Mouse (Mus musculus): ENCODE results near the gene Timp1. TPM values are rescaled to one million over a fixed set of nuclear protein-coding genes. Genes with fewer than 3 reads are reported as not detected.

The Timp1 gene
- polyA plus RNA-seq, 1 experiment from 2014 or later, result 10.6 TPM

- no peak for DNase-seq (ENCODE audit: low spot score)
- Histone ChIP-seq H3K27me3 (ENCODE audit: insufficient read depth, poor library complexity, severe bottlenecking) (no peaks in the 10 kb centered on the region), H3K9me3 (no peaks in the 10 kb centered on the region), H3K36me3 (no peaks in the 10 kb centered on the region), H3K27ac (no peak overlapping the region), H3K4me3 (no peak overlapping the region), H3K4me1 (replicated peaks) (peaks cover 21% of the 10 kb centered on the region)
- 36% methylated on average over 11 of the region's 11 CpGs for WGBS
Observed at GRCm38 (mm10) chrX:20872928-20873500, 3.0 kb downstream of the Timp1 start.

- no peak for DNase-seq (ENCODE audit: low spot score)
- H3K36me3 ChIP-seq, result no peaks in the 10 kb centered on the region
- 39% methylated on average over 3 of the region's 3 CpGs for WGBS
- H3K27ac ChIP-seq, result no peak overlapping the region
- H3K27me3 ChIP-seq (ENCODE audit: insufficient read depth, poor library complexity, severe bottlenecking), result no peaks in the 10 kb centered on the region
- no peak overlapping the region for H3K4me3 ChIP-seq
- H3K4me1 ChIP-seq (replicated peaks), result peaks cover 16% of the 10 kb centered on the region
- no peaks in the 10 kb centered on the region for H3K9me3 ChIP-seq
Observed at GRCm38 (mm10) chrX:20875241-20875640, 5.3 kb downstream of the Timp1 start.

DNA sequence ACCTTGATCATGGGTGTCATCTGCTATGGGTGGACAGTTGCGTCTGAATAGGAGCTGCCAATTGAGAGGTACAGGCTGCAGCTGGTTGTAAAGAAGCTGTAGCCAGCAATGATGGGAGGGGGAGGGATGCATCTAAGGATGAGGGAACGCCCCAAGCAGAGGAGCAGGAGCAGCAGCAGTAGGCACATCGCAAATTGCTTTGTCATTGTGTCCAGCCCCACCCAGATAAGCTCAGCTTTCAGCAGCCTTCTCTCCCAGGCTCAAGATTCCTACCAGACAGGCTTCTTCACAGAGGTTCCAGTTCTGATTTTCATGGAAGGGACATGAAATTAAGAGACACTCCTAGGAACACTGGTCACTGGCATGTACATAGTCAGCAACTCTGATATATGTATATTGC, 40.1 kb downstream of the Timp1 start:
- Histone ChIP-seq H3K4me1 (replicated peaks) (no peaks in the 10 kb centered on the region), H3K27me3 (ENCODE audit: insufficient read depth, poor library complexity, severe bottlenecking) (no peaks in the 10 kb centered on the region), H3K27ac (no peak overlapping the region), H3K36me3 (no peaks in the 10 kb centered on the region), H3K9me3 (no peaks in the 10 kb centered on the region), H3K4me3 (no peak overlapping the region)
- DNase-seq (ENCODE audit: low spot score), result no peak
- WGBS, result 47% methylated on average over 3 of the region's 3 CpGs

DNA sequence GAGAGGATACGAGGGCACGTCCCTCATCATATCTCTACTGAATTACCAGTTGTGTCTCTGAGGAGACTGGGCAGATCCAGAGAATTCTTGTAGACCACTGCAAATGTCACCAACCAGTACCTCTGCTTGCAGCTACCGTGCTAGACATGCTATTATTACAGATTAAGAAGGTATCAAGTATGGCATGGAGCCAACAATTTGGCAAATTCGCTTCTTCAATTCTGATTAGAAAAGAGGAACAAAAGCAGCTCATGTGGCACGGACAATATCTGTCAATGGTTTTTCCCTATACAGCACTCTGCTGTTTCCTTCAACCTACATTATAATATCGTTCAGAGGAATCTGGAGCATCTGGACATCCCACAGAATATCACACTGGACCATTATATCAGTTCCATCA, 43.8 kb downstream of the Timp1 start:
- Histone ChIP-seq H3K27ac (no peak overlapping the region), H3K27me3 (ENCODE audit: insufficient read depth, poor library complexity, severe bottlenecking) (0 out of 2 replicates have a peak, but pooled peaks cover 2% of the 10 kb centered on the region), H3K36me3 (no peaks in the 10 kb centered on the region), H3K4me1 (replicated peaks) (no peaks in the 10 kb centered on the region), H3K4me3 (no peak overlapping the region), H3K9me3 (no peaks in the 10 kb centered on the region)
- no peak for DNase-seq (ENCODE audit: low spot score)
- WGBS, result 85% methylated on average over 6 of the region's 6 CpGs

DNA sequence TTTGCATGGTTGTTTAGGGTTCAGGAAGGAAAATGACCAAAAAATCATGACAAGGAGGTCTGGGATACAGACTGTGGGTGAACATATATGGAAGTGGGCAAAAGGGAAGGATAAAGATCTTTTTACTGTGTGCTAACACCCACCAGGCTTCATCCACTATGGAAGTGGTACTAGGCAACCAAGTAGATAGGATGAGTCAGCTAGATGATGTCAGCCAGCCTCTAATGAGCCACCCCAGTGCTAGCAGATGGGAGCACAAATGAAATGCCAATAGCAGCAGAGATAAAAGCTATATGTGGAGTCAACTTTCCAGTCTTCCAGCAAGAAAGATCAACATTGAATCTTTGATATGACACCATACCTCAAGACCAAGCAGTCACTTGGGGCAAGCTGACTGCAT, 45.1 kb downstream of the Timp1 start:
- Histone ChIP-seq H3K4me3 (no peak overlapping the region), H3K4me1 (replicated peaks) (no peaks in the 10 kb centered on the region), H3K36me3 (no peaks in the 10 kb centered on the region), H3K27me3 (ENCODE audit: insufficient read depth, poor library complexity, severe bottlenecking) (peaks cover 11% of the 10 kb centered on the region; the same call in 1 of the 2 replicates), H3K9me3 (no peaks in the 10 kb centered on the region), H3K27ac (no peak overlapping the region)
- DNase-seq (ENCODE audit: low spot score), result no peak

DNA sequence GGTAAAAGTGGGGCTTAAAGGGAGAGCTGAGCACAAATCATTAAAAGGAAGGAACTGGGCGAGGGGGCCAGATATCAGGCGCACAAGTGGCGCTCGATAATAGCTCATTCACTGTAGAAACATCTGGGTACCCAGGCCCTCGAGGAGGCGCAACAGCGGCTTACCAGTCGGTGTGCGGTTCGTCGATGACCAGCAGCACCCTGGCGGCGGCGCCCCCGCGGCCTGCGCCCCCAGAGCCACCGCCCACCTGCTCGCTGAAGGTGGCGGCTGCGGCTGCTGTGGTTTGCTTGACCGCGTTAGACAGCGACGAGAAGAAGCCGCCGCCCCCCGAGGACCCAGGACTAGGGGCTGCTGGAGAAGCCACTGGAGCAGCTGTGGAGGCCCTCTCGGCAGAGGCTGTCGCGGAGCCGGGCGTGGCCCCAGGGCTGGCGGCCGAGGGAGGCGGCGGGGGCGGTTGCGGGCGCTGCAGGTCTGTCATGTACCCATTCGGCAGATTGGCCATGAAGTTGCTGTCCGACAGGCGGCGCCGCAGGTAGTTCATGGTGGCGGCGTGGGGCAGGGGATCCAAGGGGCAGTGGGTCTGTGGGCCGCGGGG, 50.4 kb downstream of the Timp1 start:
- WGBS, result 15% methylated on average over 49 of the region's 49 CpGs

DNA sequence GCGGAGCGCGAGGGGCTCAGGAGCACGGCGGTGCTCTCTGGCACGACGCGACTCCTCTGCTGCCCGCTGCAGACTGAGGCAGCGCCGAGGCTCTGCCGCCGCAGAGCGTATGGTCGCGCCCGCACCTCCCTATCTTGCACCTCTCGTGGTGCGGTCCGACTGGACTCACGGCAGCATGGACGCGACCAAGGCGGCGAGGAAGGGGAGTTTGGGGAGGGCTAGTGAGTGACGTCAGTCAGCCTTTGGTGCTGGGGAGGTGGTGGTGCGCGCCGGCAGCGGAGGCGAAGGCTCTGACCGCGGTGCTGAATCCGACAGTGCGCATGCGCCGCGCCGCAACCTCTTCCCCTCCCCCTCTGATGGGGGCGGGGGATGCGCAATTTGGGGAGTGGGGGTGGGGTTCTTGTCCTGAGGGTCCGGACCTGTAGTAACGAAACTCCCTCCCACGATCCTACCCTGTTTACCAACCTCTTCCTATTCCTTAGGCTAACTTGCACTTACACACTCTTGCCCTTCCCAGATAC, 50.9 kb downstream of the Timp1 start, which contains the start of gene Syn1:
Syn1 (minus strand) TSS at position 161 of the 521 bp plus-strand sequence.
- Histone ChIP-seq H3K27ac (peak within 1 kb of the TSS; percentile 79), H3K4me1 (replicated peaks) (peaks cover 5% of the 10 kb centered on the region; the same call in 1 of the 2 replicates), H3K9me3 (peaks cover 8% of the 10 kb centered on the region; the same call in 1 of the 2 replicates), H3K4me3 (peak within 1 kb of the TSS; percentile 54), H3K36me3 (0 out of 2 replicates have a peak, but pooled peaks cover 9% of the 10 kb centered on the region), H3K27me3 (ENCODE audit: insufficient read depth, poor library complexity, severe bottlenecking) (peaks cover 11% of the 10 kb centered on the region; the same call in 1 of the 2 replicates)
- peak; percentile 84 for DNase-seq (ENCODE audit: low spot score)
- WGBS, result 12% methylated on average over 44 of the region's 44 CpGs

More for the DNA sequence above, 50.4 kb downstream of the Timp1 start:
- Histone ChIP-seq H3K27me3 (ENCODE audit: insufficient read depth, poor library complexity, severe bottlenecking) (peaks cover 11% of the 10 kb centered on the region; the same call in 1 of the 2 replicates), H3K4me1 (replicated peaks) (peaks cover 5% of the 10 kb centered on the region; the same call in 1 of the 2 replicates), H3K36me3 (0 out of 2 replicates have a peak, but pooled peaks cover 6% of the 10 kb centered on the region), H3K4me3 (peak overlapping the region; percentile 54), H3K27ac (peak overlapping the region; percentile 79), H3K9me3 (peaks cover 8% of the 10 kb centered on the region; the same call in 1 of the 2 replicates)
- peak; percentile 15 for DNase-seq (ENCODE audit: low spot score)

GRCm38 (mm10) chrX:20921366-20921765, 51.4 kb downstream of the Timp1 start:
- Histone ChIP-seq H3K9me3 (peaks cover 8% of the 10 kb centered on the region; the same call in 1 of the 2 replicates), H3K27ac (no peak overlapping the region), H3K4me1 (replicated peaks) (peaks cover 5% of the 10 kb centered on the region; the same call in 1 of the 2 replicates), H3K27me3 (ENCODE audit: insufficient read depth, poor library complexity, severe bottlenecking) (peaks cover 11% of the 10 kb centered on the region; the same call in 1 of the 2 replicates), H3K36me3 (0 out of 2 replicates have a peak, but pooled peaks cover 9% of the 10 kb centered on the region), H3K4me3 (peak overlapping the region; percentile 54)
- DNase-seq (ENCODE audit: low spot score), result no peak
- WGBS, result 39% methylated on average over 5 of the region's 5 CpGs

DNA sequence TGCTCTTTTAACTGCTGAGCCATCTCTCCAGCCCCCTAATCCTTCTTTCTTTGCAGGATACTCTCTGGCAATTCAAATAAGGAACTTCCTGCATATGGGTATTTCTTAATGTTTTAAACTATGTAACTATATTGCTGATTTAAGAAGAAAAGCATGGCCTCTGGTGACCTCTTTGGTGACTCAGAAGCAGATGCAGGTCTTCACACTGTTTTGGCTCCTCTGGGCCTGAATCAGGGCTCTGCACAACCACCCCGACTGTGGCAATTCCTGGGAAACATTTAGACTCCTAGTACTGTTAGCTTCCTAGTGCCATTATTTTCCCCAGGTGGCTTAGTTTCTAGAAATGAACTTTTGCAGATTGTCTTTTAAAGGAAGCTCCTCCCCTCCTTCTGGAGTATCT, 53.5 kb downstream of the Timp1 start:
- 79% methylated on average over 1 of the region's 1 CpGs for WGBS
- Histone ChIP-seq H3K9me3 (peaks cover 8% of the 10 kb centered on the region; the same call in 1 of the 2 replicates), H3K4me3 (no peak overlapping the region), H3K27me3 (ENCODE audit: insufficient read depth, poor library complexity, severe bottlenecking) (peaks cover 11% of the 10 kb centered on the region; the same call in 1 of the 2 replicates), H3K27ac (no peak overlapping the region), H3K4me1 (replicated peaks) (peaks cover 5% of the 10 kb centered on the region; the same call in 1 of the 2 replicates), H3K36me3 (peaks cover 27% of the 10 kb centered on the region)
- DNase-seq (ENCODE audit: low spot score), result no peak

Other genes with a start within 250 kb of the Timp1 start
- gene Uba1, start 211.8 kb upstream of the Timp1 start, polyA plus RNA-seq (2016; fragmentation: Nextera tagmentation; extraction: Ambion mirVana), result 261 and 307 TPM in 2 replicates
- 125 and 144 TPM in 2 replicates for gene Cdk16, start 182.2 kb upstream of the Timp1 start, polyA plus RNA-seq (2016; fragmentation: Nextera tagmentation; extraction: Ambion mirVana)
- 68.4 and 76.7 TPM in 2 replicates for gene Usp11, start 166.3 kb upstream of the Timp1 start, polyA plus RNA-seq (2016; fragmentation: Nextera tagmentation; extraction: Ambion mirVana)
- 103 and 115 TPM in 2 replicates for gene Araf, start 72.4 kb upstream of the Timp1 start, polyA plus RNA-seq (2016; fragmentation: Nextera tagmentation; extraction: Ambion mirVana)
- gene Syn1, start 50.8 kb downstream of the Timp1 start, polyA plus RNA-seq (2016; fragmentation: Nextera tagmentation; extraction: Ambion mirVana), result 5.1 and 11.8 TPM in 2 replicates
- 2.8 and 3.2 TPM in 2 replicates for gene Cfp, start 61.4 kb downstream of the Timp1 start, polyA plus RNA-seq (2016; fragmentation: Nextera tagmentation; extraction: Ambion mirVana)
- gene Elk1, start 80.4 kb downstream of the Timp1 start, polyA plus RNA-seq (2016; fragmentation: Nextera tagmentation; extraction: Ambion mirVana), result 11.1 and 12.4 TPM in 2 replicates
- gene Uxt, start 91.9 kb downstream of the Timp1 start, polyA plus RNA-seq (2016; fragmentation: Nextera tagmentation; extraction: Ambion mirVana), result 68.3 and 76.3 TPM in 2 replicates
- gene Zfp182, start 192.2 kb downstream of the Timp1 start, polyA plus RNA-seq (2016; fragmentation: Nextera tagmentation; extraction: Ambion mirVana), result 4.1 and 6.0 TPM in 2 replicates
- gene Spaca5, start 198.2 kb downstream of the Timp1 start, polyA plus RNA-seq (2016; fragmentation: Nextera tagmentation; extraction: Ambion mirVana), result not detected in 2 replicates
- 1.9 and 2.2 TPM in 2 replicates for gene Zfp300, start 219.4 kb downstream of the Timp1 start, polyA plus RNA-seq (2016; fragmentation: Nextera tagmentation; extraction: Ambion mirVana)
- not detected in 2 replicates for gene Ssxa1, start 245.7 kb downstream of the Timp1 start, polyA plus RNA-seq (2016; fragmentation: Nextera tagmentation; extraction: Ambion mirVana)